Mouse (Mus musculus): ENCODE measurements at regions not wholly inside any gene's neighbourhood (a gene's known extent, or its start where the extent isn't known, plus 50 kb on each side); places are given as distances from the start of the nearest gene placed in this dataset.

DNA sequence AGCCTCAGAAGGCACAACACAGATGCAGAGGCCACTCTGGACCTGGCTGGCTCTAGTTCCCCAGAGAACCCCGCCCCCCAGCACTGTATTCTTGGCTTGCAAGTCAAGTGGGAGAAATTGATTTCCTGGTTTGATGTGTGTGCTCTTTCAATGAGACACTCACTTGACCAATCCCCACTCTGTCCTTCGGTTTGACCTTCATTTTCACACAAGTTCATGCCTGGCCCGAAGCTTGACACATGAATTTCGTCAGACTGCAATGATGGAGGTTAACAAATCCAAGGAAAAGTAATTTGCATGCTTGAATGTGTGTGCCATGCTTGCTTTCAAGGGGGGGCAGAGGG, 333.4 kb upstream of the Mki67 start:
- TF ChIP-seq TAL1 (IDR thresholded peaks at IDR 0.05; ENCODE audit: low read length), result no peak
- no peak for TF ChIP-seq GATA1 (IDR thresholded peaks at IDR 0.05; ENCODE audit: low read length)
